Mouse (Mus musculus): ENCODE measurements at regions not wholly inside any gene's neighbourhood (a gene's known extent, or its start where the extent isn't known, plus 50 kb on each side); places are given as distances from the start of the nearest gene placed in this dataset.

DNA sequence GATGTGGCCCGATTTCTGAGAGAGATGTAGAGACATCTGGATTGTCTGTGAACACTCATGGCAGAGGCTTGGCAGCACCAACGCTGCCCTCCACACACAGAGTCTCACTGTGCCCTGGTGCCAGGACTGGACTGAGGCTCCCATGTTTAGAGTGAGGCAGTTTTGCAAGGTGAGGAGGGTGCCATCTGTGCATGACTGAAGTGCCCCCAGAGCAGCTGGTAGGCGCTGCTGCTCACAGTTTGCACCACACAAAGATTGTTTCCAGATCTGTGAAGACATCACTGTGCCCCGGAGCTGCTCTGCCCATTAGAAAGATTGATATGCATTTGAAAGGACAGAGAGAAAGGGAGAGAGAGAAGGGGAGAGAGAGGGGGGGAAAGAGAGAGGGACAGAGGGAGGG lies 510.6 kb upstream of the Zdhhc25 start:
- TF ChIP-seq CTCF (IDR thresholded peaks at IDR 0.05) (no peak), EP300 (IDR thresholded peaks at IDR 0.05; ENCODE audit: insufficient read depth, low read depth, low read length) (no peak)

All from heart, adult 2 months (tissue).